In genomic region chr2:102205672-102206399, GRCm38 (mm10) we compare ENCODE assay signal across 9 mouse cellular contexts. TPM values are rescaled to one million over a fixed set of nuclear protein-coding genes. Genes with fewer than 3 reads are reported as not detected.
DNase-seq lines count a peak whose midpoint lies in the region; ATAC-seq lines count a peak whose summit lies in the region.
"Had no signal": no experiment of that assay in that cellular context is flagged by ENCODE, and none has a peak within 500 bp of the region (broad histone marks: within the 10 kb centered on the region; RNA-seq: fewer than 3 reads in every experiment).

No protein-coding gene starts in this region.

- peak overlapping the region; percentile 35 for H3K4me2 ChIP-seq in hindbrain, embryonic 13.5 days
- peak overlapping the region; percentile 44 for H3K4me2 ChIP-seq in midbrain, embryonic 14.5 days (ENCODE audit: low read length)

- H3K27ac ChIP-seq in embryonic facial prominence, embryonic 10.5 days (replicated peaks) = no peak overlapping the region
- peak overlapping the region; percentile 79 for H3K27ac ChIP-seq in hindbrain, embryonic 13.5 days
- H3K27ac ChIP-seq in midbrain, embryonic 14.5 days (replicated peaks; ENCODE audit: low read depth, low read length) = peak overlapping the region; percentile 67

- H3K4me3 ChIP-seq in embryonic facial prominence, embryonic 10.5 days = peak overlapping the region; percentile 28
- peak overlapping the region; percentile 1; the same call in 1 of the 2 replicates for H3K4me3 ChIP-seq in hindbrain, embryonic 13.5 days
- H3K4me3 ChIP-seq in midbrain, embryonic 14.5 days (replicated peaks; ENCODE audit: low read depth, low read length) = no peak overlapping the region

- WGBS in embryonic facial prominence, embryonic 10.5 days = 9% methylated on average over 14 of the region's 14 CpGs
- WGBS in hindbrain, embryonic 13.5 days = 5% methylated on average over 14 of the region's 14 CpGs
- WGBS in midbrain, embryonic 14.5 days = under 1% methylated on average over 14 of the region's 14 CpGs

- peaks cover 24% of the 10 kb centered on the region for H3K27me3 ChIP-seq in embryonic facial prominence, embryonic 10.5 days (replicated peaks; ENCODE audit: low read depth, poor library complexity, severe bottlenecking)
- peaks cover 2% of the 10 kb centered on the region; the same call in 1 of the 2 replicates for H3K27me3 ChIP-seq in hindbrain, embryonic 13.5 days
- H3K27me3 ChIP-seq in midbrain, embryonic 14.5 days (ENCODE audit: control insufficient read depth, insufficient read depth, low read length) = no peaks in the 10 kb centered on the region

- no peaks in the 10 kb centered on the region for H3K9me3 ChIP-seq in embryonic facial prominence, embryonic 10.5 days
- H3K9me3 ChIP-seq in hindbrain, embryonic 13.5 days = no peaks in the 10 kb centered on the region
- no peaks in the 10 kb centered on the region for H3K9me3 ChIP-seq in midbrain, embryonic 14.5 days (ENCODE audit: control insufficient read depth, low read length)

- DNase-seq in frontal cortex, postnatal 10 days (ENCODE audit: low spot score in 2 of 2) = no peak
- peak; percentile 27 for DNase-seq in embryonic facial prominence, embryonic 10.5 days (ENCODE audit: low spot score)
- DNase-seq in midbrain, embryonic 14.5 days = peak; percentile 69
- DNase-seq in adrenal gland, adult 18-20 months (ENCODE audit: low spot score in 2 of 2) = no peak
- no peak for DNase-seq in cerebellum, postnatal 36 days
- DNase-seq in cerebellum, postnatal 25 days = no peak
- DNase-seq: lung, postnatal 4 days had no signal

- peaks cover 21% of the 10 kb centered on the region for H3K4me1 ChIP-seq in embryonic facial prominence, embryonic 10.5 days
- H3K4me1 ChIP-seq in hindbrain, embryonic 13.5 days (replicated peaks) = peaks cover 29% of the 10 kb centered on the region
- H3K4me1 ChIP-seq in midbrain, embryonic 14.5 days (ENCODE audit: control insufficient read depth, insufficient read depth, low read length) = peaks cover 31% of the 10 kb centered on the region

- peak; percentile 62 for ATAC-seq in frontal cortex, adult (ENCODE audit: low TSS enrichment)
- ATAC-seq in hindbrain, embryonic 13.5 days (ENCODE audit: low FRiP score) = 0 out of 2 replicates have a peak, but pooled peaks have one; percentile 18
- ATAC-seq in midbrain, embryonic 14.5 days (ENCODE audit: low FRiP score, low TSS enrichment) = peak; percentile 48

- H3K9ac ChIP-seq in hindbrain, embryonic 13.5 days = 0 out of 2 replicates have a peak overlapping the region, but pooled peaks have one; percentile 0
- H3K9ac ChIP-seq in midbrain, embryonic 14.5 days (replicated peaks; ENCODE audit: low read length) = peak overlapping the region; percentile 1; the same call in 1 of the 2 replicates

- H3K36me3 ChIP-seq in embryonic facial prominence, embryonic 10.5 days (replicated peaks) = no peaks in the 10 kb centered on the region
- no peaks in the 10 kb centered on the region for H3K36me3 ChIP-seq in hindbrain, embryonic 13.5 days
- no peaks in the 10 kb centered on the region for H3K36me3 ChIP-seq in midbrain, embryonic 14.5 days (ENCODE audit: control insufficient read depth, insufficient read depth, low read length)

RNA-seq across cellular contexts. Expression of gene Ldlrad3, which starts 19.7 kb away (rescaled TPM):
- polyA plus RNA-seq in embryonic facial prominence, embryonic 10.5 days (2016; fragmentation: Nextera tagmentation; extraction: Ambion mirVana) = 56.0 and 56.5 TPM in 2 replicates
- polyA plus RNA-seq in hindbrain, embryonic 13.5 days (2015; fragmentation: Nextera tagmentation; extraction: Ambion mirVana) = 37.1 and 38.8 TPM in 2 replicates
- polyA plus RNA-seq in midbrain, embryonic 14.5 days (2014; fragmentation: Nextera tagmentation; extraction: Ambion mirVana) = 17.9 and 34.0 TPM in 2 replicates
- 1 to 10 TPM; 6.9 to 7.5 TPM for total RNA-seq in adrenal gland, adult 18-20 months (2021)

Comparison
In these comparisons a context has a peak if more than half of its experiments do, and no peak if none do; other contexts are left out.
1. DNase-seq: peak in embryonic facial prominence, embryonic 10.5 days (single experiment) and midbrain, embryonic 14.5 days (single experiment); none in frontal cortex, postnatal 10 days (0 of 2), adrenal gland, adult 18-20 months (0 of 2), cerebellum, postnatal 36 days (0 of 2) and cerebellum, postnatal 25 days (0 of 2).
2. Peak in every context shown above with its lines, with median percentiles within 50 percentile points of each other: ATAC-seq.